20 mouse cellular contexts compared by ENCODE assay signal in the genomic region with DNA sequence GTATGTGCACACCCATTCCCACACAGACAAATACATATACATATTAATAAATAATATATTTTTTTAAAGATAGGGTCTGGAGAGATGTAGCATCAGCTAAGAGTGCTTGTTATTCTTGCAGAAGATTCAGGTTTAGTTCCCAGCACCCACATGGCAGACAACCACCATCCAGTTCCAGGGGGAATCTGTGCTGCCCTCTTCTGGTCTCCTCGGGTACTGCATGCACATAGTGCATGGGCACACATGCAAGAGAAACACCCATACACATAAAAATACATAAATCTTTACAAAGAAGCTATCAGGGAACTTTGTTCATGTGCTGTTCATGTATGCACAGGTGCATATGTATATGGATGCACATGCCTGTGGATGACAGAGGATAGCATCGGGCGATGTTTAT.
A peak's percentile ranks its signal among the peaks of the same experiment; 100 is the strongest.
DNase-seq lines count a peak whose midpoint lies in the region; ATAC-seq and TF ChIP-seq lines count a peak whose summit lies in the region.
"Had no signal": no experiment of that assay in that cellular context is flagged by ENCODE, and none has a peak within 500 bp of the region (broad histone marks: within the 10 kb centered on the region; RNA-seq: fewer than 3 reads in every experiment).

No protein-coding gene starts in this region.

- no peak overlapping the region for H3K4me2 ChIP-seq in forebrain, postnatal 0 days (ENCODE audit: low read depth)
- H3K4me2 ChIP-seq in forebrain, embryonic 15.5 days (replicated peaks) = no peak overlapping the region
- H3K4me2 ChIP-seq: embryonic facial prominence, embryonic 12.5 days; heart, embryonic 13.5 days; hindbrain, embryonic 12.5 days; midbrain, embryonic 15.5 days; neural tube, embryonic 12.5 days had no signal

- no peaks in the 10 kb centered on the region for H3K27me3 ChIP-seq in forebrain, postnatal 0 days (ENCODE audit: insufficient read depth, low read length)
- H3K27me3 ChIP-seq in forebrain, embryonic 15.5 days = no peaks in the 10 kb centered on the region
- no peaks in the 10 kb centered on the region for H3K27me3 ChIP-seq in E14TG2a.4 (ENCODE audit: insufficient read depth, low read length)
- H3K27me3 ChIP-seq: embryonic facial prominence, embryonic 12.5 days; heart, embryonic 13.5 days; hindbrain, embryonic 12.5 days; midbrain, embryonic 15.5 days; neural tube, embryonic 12.5 days had no signal

- no peaks in the 10 kb centered on the region for H3K9me3 ChIP-seq in forebrain, postnatal 0 days (ENCODE audit: low read length)
- no peaks in the 10 kb centered on the region for H3K9me3 ChIP-seq in forebrain, embryonic 15.5 days
- no peaks in the 10 kb centered on the region for H3K9me3 ChIP-seq in E14TG2a.4 (ENCODE audit: low read length)
- H3K9me3 ChIP-seq: embryonic facial prominence, embryonic 12.5 days; heart, embryonic 13.5 days; midbrain, embryonic 15.5 days; neural tube, embryonic 12.5 days had no signal

- no peak for ATAC-seq in forebrain, postnatal 0 days
- ATAC-seq in forebrain, embryonic 15.5 days (replicated peaks) = no peak
- no peak for ATAC-seq in erythroblast, adult 5-6 weeks (replicated peaks; ENCODE audit: low FRiP score, poor library complexity, severe bottlenecking)
- ATAC-seq: intestine, embryonic 16.5 days; midbrain, embryonic 15.5 days had no signal

- peak; percentile 38 for TF ChIP-seq CTCF in forebrain, postnatal 0 days (IDR thresholded peaks at IDR 0.05; ENCODE audit: low read depth)
- TF ChIP-seq CTCF in left cerebral cortex, adult 2 months (IDR thresholded peaks at IDR 0.05) = peak; percentile 35
- peak; percentile 89 for TF ChIP-seq CTCF in E14TG2a.4 (conservative IDR thresholded peaks at IDR 0.05; ENCODE audit: low read length)
- peak; percentile 44; the same call in 1 of the 2 replicates for TF ChIP-seq CTCF in brain, embryonic 14.5 days (IDR thresholded peaks at IDR 0.05; ENCODE audit: borderline replicate concordance, extremely low read depth, insufficient read depth, insufficient read length)

- no peak for DNase-seq in forebrain, postnatal 0 days
- DNase-seq in left cerebral cortex, adult 2 months (ENCODE audit: extremely low spot score in 1 of 2, low spot score in 2 of 2) = no peak
- DNase-seq in left cerebral cortex, postnatal 14 days (ENCODE audit: low spot score in 2 of 2) = no peak
- no peak for DNase-seq in brain, embryonic 14.5 days (ENCODE audit: low read depth)
- no peak for DNase-seq in neural tube, embryonic 10.5 days (ENCODE audit: extremely low spot score, low spot score)
- DNase-seq: adrenal gland, postnatal 36 days; cerebellum, postnatal 36 days; gastrocnemius, postnatal 36 days; left cerebral cortex, postnatal 4 days; thymus, postnatal 36 days had no signal

- TF ChIP-seq POLR2A in brain, embryonic 14.5 days (IDR thresholded peaks at IDR 0.05; ENCODE audit: borderline replicate concordance, extremely low read depth, insufficient read depth, insufficient read length, poor library complexity, severe bottlenecking) = no peak

- H3K9ac ChIP-seq in forebrain, postnatal 0 days = no peak overlapping the region
- no peak overlapping the region for H3K9ac ChIP-seq in forebrain, embryonic 15.5 days (replicated peaks)
- H3K9ac ChIP-seq: embryonic facial prominence, embryonic 12.5 days; heart, embryonic 13.5 days; hindbrain, embryonic 12.5 days; midbrain, embryonic 15.5 days; neural tube, embryonic 12.5 days had no signal

- no peak overlapping the region for H3K27ac ChIP-seq in forebrain, postnatal 0 days (ENCODE audit: low read depth, low read length)
- no peak overlapping the region for H3K27ac ChIP-seq in forebrain, embryonic 15.5 days (replicated peaks)
- no peak overlapping the region for H3K27ac ChIP-seq in left cerebral cortex, adult 2 months
- H3K27ac ChIP-seq: embryonic facial prominence, embryonic 12.5 days; forebrain, embryonic 10.5 days; heart, embryonic 13.5 days; hindbrain, embryonic 12.5 days; midbrain, embryonic 15.5 days; neural tube, embryonic 12.5 days had no signal

- WGBS in forebrain, postnatal 0 days = 96% methylated on average over 3 of the region's 3 CpGs
- WGBS in forebrain, embryonic 15.5 days = 99% methylated on average over 3 of the region's 3 CpGs

- no peak overlapping the region for H3K4me3 ChIP-seq in forebrain, postnatal 0 days (ENCODE audit: low read depth, low read length)
- no peak overlapping the region for H3K4me3 ChIP-seq in forebrain, embryonic 15.5 days
- no peak overlapping the region for H3K4me3 ChIP-seq in left cerebral cortex, adult 2 months
- no peak overlapping the region for H3K4me3 ChIP-seq in E14TG2a.4 (replicated peaks; ENCODE audit: low read length)
- H3K4me3 ChIP-seq: embryonic facial prominence, embryonic 12.5 days; forebrain, embryonic 10.5 days; heart, embryonic 13.5 days; hindbrain, embryonic 12.5 days; midbrain, embryonic 15.5 days; neural tube, embryonic 12.5 days had no signal

- intact Hi-C loops in left cerebral cortex, adult 2 months (cut with DNase I) = no loop called here
- intact Hi-C loops in left cerebral cortex, postnatal 14 days (cut with DNase I) = no loop called here

- no peaks in the 10 kb centered on the region for H3K36me3 ChIP-seq in forebrain, postnatal 0 days (ENCODE audit: insufficient read depth)
- no peaks in the 10 kb centered on the region for H3K36me3 ChIP-seq in forebrain, embryonic 15.5 days
- H3K36me3 ChIP-seq in E14TG2a.4 (ENCODE audit: insufficient read depth, low read length) = no peaks in the 10 kb centered on the region
- H3K36me3 ChIP-seq: embryonic facial prominence, embryonic 12.5 days; forebrain, embryonic 10.5 days; heart, embryonic 13.5 days; hindbrain, embryonic 12.5 days; midbrain, embryonic 15.5 days; neural tube, embryonic 12.5 days had no signal

- no peaks in the 10 kb centered on the region for H3K4me1 ChIP-seq in forebrain, postnatal 0 days (ENCODE audit: insufficient read depth)
- peaks cover 13% of the 10 kb centered on the region for H3K4me1 ChIP-seq in forebrain, embryonic 15.5 days
- no peaks in the 10 kb centered on the region; the same call in 1 of the 2 replicates for H3K4me1 ChIP-seq in E14TG2a.4 (replicated peaks; ENCODE audit: low read depth, low read length)
- H3K4me1 ChIP-seq: embryonic facial prominence, embryonic 12.5 days; heart, embryonic 13.5 days; midbrain, embryonic 15.5 days; neural tube, embryonic 12.5 days had no signal

Comparison
In these comparisons a context has a peak if more than half of its experiments do, and no peak if none do; other contexts are left out.
1. CTCF ChIP-seq: peak in every context shown above with its lines; median percentile 89 in E14TG2a.4; 44 in brain, embryonic 14.5 days; 38 in forebrain, postnatal 0 days; 35 in left cerebral cortex, adult 2 months.